Mouse (Mus musculus): ENCODE results near the gene Car7. TPM values are rescaled to one million over a fixed set of nuclear protein-coding genes. Genes with fewer than 3 reads are reported as not detected.

Gene Car7
- total and polyA plus RNA-seq, 3 experiments = 2.4 to 2.9 TPM; not detected in 1

DNA sequence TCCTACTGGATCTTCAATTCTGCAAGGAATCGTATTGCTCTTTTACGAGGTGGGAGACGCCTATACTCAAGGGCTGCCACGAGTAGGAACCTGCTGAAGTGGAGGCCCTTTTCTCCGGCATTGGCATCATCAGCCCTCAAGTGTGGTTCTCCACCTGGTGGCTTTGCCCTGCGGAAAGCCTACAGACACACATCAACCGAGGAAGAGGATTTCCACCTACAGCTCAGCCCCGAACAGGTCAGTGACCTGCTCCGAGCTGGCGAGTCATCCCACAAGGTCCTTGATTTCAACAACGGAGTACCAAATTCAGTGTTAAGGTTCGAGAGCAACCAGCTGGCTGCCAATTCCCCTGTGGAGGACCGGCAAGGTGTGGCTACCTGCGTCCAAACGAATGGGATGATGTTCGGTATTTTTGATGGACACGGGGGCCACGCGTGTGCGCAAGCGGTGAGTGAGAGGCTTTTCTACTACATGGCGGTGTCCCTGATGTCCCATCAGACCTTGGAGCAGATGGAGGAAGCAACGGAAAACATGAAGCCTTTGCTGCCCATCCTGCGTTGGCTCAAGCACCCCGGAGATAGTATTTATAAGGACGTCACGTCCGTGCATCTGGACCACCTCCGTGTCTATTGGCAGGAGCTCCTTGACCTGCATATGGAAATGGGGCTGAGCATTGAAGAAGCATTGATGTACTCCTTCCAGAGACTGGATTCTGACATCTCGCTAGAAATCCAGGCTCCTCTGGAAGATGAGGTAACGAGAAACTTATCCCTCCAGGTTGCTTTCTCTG, 59.2 kb downstream of the Car7 start:
- H3K79me2 ChIP-seq (ENCODE audit: control insufficient read depth, insufficient read depth, low read length, poor library complexity) = peaks cover 38% of the 10 kb centered on the region
- DNase-seq (ENCODE audit: low read depth, low spot score) = no peak
- peaks cover 15 to 32% of the 10 kb centered on the region in 2 experiments for H3K4me1 ChIP-seq (ENCODE audit: control insufficient read depth in 1 of 2, insufficient read depth in 2 of 2, low read length in 2 of 2)
- TF ChIP-seq CTCF (IDR thresholded peaks at IDR 0.05 in 2 of 3, conservative IDR thresholded peaks at IDR 0.05 in 1 of 3; ENCODE audit: control insufficient read depth in 1 of 3, insufficient read depth in 1 of 3, low read depth in 2 of 3, low read length in 3 of 3, poor library complexity in 1 of 3, severe bottlenecking in 1 of 3) = no peak
- no peak for TF ChIP-seq CHD1 (IDR thresholded peaks at IDR 0.05; ENCODE audit: low read depth, low read length)
- no peak for TF ChIP-seq CHD2 (IDR thresholded peaks at IDR 0.05; ENCODE audit: low read length)
- TF ChIP-seq BHLHE40 (IDR thresholded peaks at IDR 0.05; ENCODE audit: borderline replicate concordance, low read depth, low read length) = no peak
- TF ChIP-seq USF2 (IDR thresholded peaks at IDR 0.05; ENCODE audit: borderline replicate concordance in 1 of 2, insufficient read depth in 1 of 2, low read depth in 1 of 2, low read length in 2 of 2) = no peak
- no peak for TF ChIP-seq NRF1 (IDR thresholded peaks at IDR 0.05; ENCODE audit: insufficient read depth, low read depth, low read length, poor library complexity, severe bottlenecking)
- no peak for TF ChIP-seq SIN3A (IDR thresholded peaks at IDR 0.05; ENCODE audit: low read length)
- no peak for TF ChIP-seq MAFK (IDR thresholded peaks at IDR 0.05; ENCODE audit: borderline replicate concordance, low read depth, low read length)
- no peak for TF ChIP-seq GATA1 (IDR thresholded peaks at IDR 0.05; ENCODE audit: low read depth, low read length)
- no peak for TF ChIP-seq ZNF384 (IDR thresholded peaks at IDR 0.05; ENCODE audit: low read depth, low read length)
- no peak for TF ChIP-seq POLR2AphosphoS2 (IDR thresholded peaks at IDR 0.05; ENCODE audit: low read length)
- TF ChIP-seq MAZ (IDR thresholded peaks at IDR 0.05; ENCODE audit: low read depth, low read length) = no peak
- no peak for TF ChIP-seq ZKSCAN1 (IDR thresholded peaks at IDR 0.05; ENCODE audit: low read depth, low read length)
- TF ChIP-seq MYB (IDR thresholded peaks at IDR 0.05; ENCODE audit: low read depth, low read length) = no peak
- no peak overlapping the region for H3K9ac ChIP-seq (ENCODE audit: control insufficient read depth, low read depth, low read length, poor library complexity, severe bottlenecking)
- H3K4me3 ChIP-seq (ENCODE audit: control insufficient read depth in 1 of 2, insufficient read depth in 1 of 2, low read depth in 2 of 2, low read length in 2 of 2) = no peak overlapping the region
- no peaks in the 10 kb centered on the region for H3K9me3 ChIP-seq (replicated peaks; ENCODE audit: insufficient read depth, low read length)
- peaks cover 0 to 42% of the 10 kb centered on the region in 2 experiments; a peak in 2 of 4 replicates for H3K36me3 ChIP-seq (ENCODE audit: control insufficient read depth in 1 of 2, insufficient read depth in 2 of 2, low read length in 2 of 2)
- no peak overlapping the region for H3K27ac ChIP-seq (ENCODE audit: control insufficient read depth, low read depth, low read length)
- no peaks in the 10 kb centered on the region for H3K27me3 ChIP-seq (ENCODE audit: control insufficient read depth in 1 of 2, insufficient read depth in 2 of 2, low read length in 2 of 2)

- H3K36me3 ChIP-seq (ENCODE audit: control insufficient read depth in 1 of 2, insufficient read depth in 2 of 2, low read length in 2 of 2) = peaks cover 0 to 37% of the 10 kb centered on the region in 2 experiments; a peak in 2 of 4 replicates
- peaks cover 38% of the 10 kb centered on the region for H3K79me2 ChIP-seq (ENCODE audit: control insufficient read depth, insufficient read depth, low read length, poor library complexity)
- peaks cover 9 to 27% of the 10 kb centered on the region in 2 experiments for H3K4me1 ChIP-seq (ENCODE audit: control insufficient read depth in 1 of 2, insufficient read depth in 2 of 2, low read length in 2 of 2)
- DNase-seq (ENCODE audit: low read depth, low spot score) = no peak
- H3K9me3 ChIP-seq (replicated peaks; ENCODE audit: insufficient read depth, low read length) = no peaks in the 10 kb centered on the region
- no peak for TF ChIP-seq USF1 (IDR thresholded peaks at IDR 0.05; ENCODE audit: low read depth, low read length)
- peak; percentile 61; the same call in 1 of the 2 replicates for TF ChIP-seq ZNF384 (IDR thresholded peaks at IDR 0.05; ENCODE audit: low read depth, low read length)
- H3K9ac ChIP-seq (ENCODE audit: control insufficient read depth, low read depth, low read length, poor library complexity, severe bottlenecking) = no peak overlapping the region
- H3K27ac ChIP-seq (ENCODE audit: control insufficient read depth, low read depth, low read length) = no peak overlapping the region; the same call in 1 of the 2 replicates
- H3K4me3 ChIP-seq (ENCODE audit: control insufficient read depth in 1 of 2, insufficient read depth in 1 of 2, low read depth in 2 of 2, low read length in 2 of 2) = no peak overlapping the region; a peak in 1 of 4 replicates
- no peaks in the 10 kb centered on the region for H3K27me3 ChIP-seq (ENCODE audit: control insufficient read depth in 1 of 2, insufficient read depth in 2 of 2, low read length in 2 of 2)
Observed at GRCm38 (mm10) chr8:104594611-104595362, 60.3 kb downstream of the Car7 start.

All from MEL (cell line).